Mouse (Mus musculus) liver, adult 2 months (tissue): ENCODE measurements around the gene Nfya. TPM values are rescaled to one million over a fixed set of nuclear protein-coding genes. Genes with fewer than 3 reads are reported as not detected.

Experiments used
- DNase-seq: peaks from one replicate; pipeline ENCODE4 v3.0.0-alpha.2; 2011; ENCODE audit warnings: low read depth, low spot score; ENCODE audit errors: extremely low read depth
- H3K27ac ChIP-seq: fragments of 200-500 bp; replicated peaks from 2 replicates; pipeline ENCODE4 v1.5.1; 2012; ENCODE audit warnings: low read depth, mild to moderate bottlenecking, control low read depth, inconsistent platforms, low read length; ENCODE audit not compliant: insufficient read depth
- H3K27me3 ChIP-seq: fragments of 200-500 bp; 2 replicates; pipeline ENCODE4 v1.6.1; 2012; ENCODE audit warnings: mild to moderate bottlenecking, moderate library complexity, low read length, inconsistent platforms; ENCODE audit not compliant: control insufficient read depth, insufficient read depth
- H3K36me3 ChIP-seq: fragments of 200-500 bp; 2 replicates; pipeline ENCODE4 v1.6.1; 2012; ENCODE audit warnings: low read length, inconsistent platforms; ENCODE audit not compliant: control insufficient read depth, insufficient read depth
- H3K4me1 ChIP-seq: fragments of 200-500 bp; 2 replicates; pipeline ENCODE4 v1.6.1; 2011; ENCODE audit warnings: low read length; ENCODE audit not compliant: control insufficient read depth, insufficient read depth
- H3K4me3 ChIP-seq: fragments of 200-500 bp; 2 replicates; pipeline ENCODE4 v1.5.1; 2011; ENCODE audit warnings: low read depth, mild to moderate bottlenecking, control low read depth, low read length, moderate library complexity; ENCODE audit not compliant: insufficient read depth
- H3K79me2 ChIP-seq: fragments of 200-500 bp; 2 replicates; pipeline ENCODE4 v1.6.1; 2012; ENCODE audit warnings: inconsistent platforms, mild to moderate bottlenecking, low read length, moderate library complexity; ENCODE audit not compliant: control insufficient read depth, insufficient read depth
- H3K9ac ChIP-seq: fragments of 200-500 bp; 2 replicates; pipeline ENCODE4 v1.6.1; 2012; ENCODE audit warnings: low read depth, mild to moderate bottlenecking, control low read depth, inconsistent platforms, low read length
- CTCF ChIP-seq: fragments of 200-500 bp; IDR thresholded peaks from 2 replicates; pipeline ENCODE4 v1.5.1; 2011; ENCODE audit warnings: low read depth, low read length, control low read depth
- POLR2A ChIP-seq: fragments of 200-500 bp; IDR thresholded peaks from 2 replicates; pipeline ENCODE4 v1.6.1; 2011; ENCODE audit warnings: low read length, control low read depth; ENCODE audit not compliant: insufficient read depth; ENCODE audit errors: extremely low read depth
- WGBS: fragments of 180-500 bp; shearing (Covaris S2); methylation state at CpG from one replicate; pipeline ENCODE4 v1.1.7; 2018; 5-methylcytosine and 5-hydroxymethylcytosine counted together
- polyA plus RNA-seq: library from polyadenylated mRNA; depleted of rRNA; stranded (reverse); fragments of >200 nt; gene quantifications from 2 replicates; pipeline ENCODE4 v1.2.3, GENCODE M21; 2012
- total RNA-seq: library from RNA; depleted of rRNA; stranded (reverse); fragments of >200 nt; gene quantifications from 2 replicates; pipeline ENCODE4 v1.2.3, GENCODE M21; 2014

The Nfya gene
- total and polyA plus RNA-seq, 2 experiments: 10.6 to 16.3 TPM

DNA sequence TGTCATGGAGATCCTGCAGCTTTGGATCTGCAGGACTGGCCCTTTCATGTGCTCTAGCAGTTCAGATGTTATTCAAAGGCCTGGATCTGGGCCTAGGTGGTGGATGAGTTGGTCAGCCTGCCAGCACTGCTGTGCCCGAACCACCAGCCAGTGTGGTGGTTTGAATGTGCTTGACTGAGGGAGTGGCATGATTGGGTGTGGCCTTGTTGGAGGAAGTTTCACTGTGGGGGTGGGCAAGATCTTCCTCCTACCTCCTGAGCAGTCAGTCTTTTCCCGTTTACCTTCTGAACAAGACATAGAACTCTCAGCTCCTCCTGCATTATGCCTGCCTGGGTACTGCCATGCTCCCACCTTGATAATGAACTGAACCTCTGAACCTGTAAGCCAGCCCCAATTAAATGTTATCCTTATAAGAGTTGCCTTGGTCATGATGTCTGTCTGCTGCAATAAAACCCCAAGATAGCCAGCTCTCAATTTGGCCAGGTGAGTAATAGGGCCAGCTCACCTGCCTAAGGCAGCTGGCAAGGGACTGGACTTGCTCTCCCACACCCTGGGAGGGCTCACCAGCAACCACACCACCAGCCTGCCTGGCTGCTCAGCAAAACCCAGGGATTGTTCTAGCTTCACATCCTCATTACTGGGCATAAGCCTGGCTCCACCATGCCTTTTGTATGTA, 23.8 kb downstream of the Nfya start:
- no peaks in the 10 kb centered on the region for H3K4me1 ChIP-seq
- no peak overlapping the region for H3K4me3 ChIP-seq
- no peak overlapping the region for H3K27ac ChIP-seq
- no peaks in the 10 kb centered on the region for H3K79me2 ChIP-seq
- no peaks in the 10 kb centered on the region for H3K27me3 ChIP-seq
- no peak overlapping the region for H3K9ac ChIP-seq
- 79% methylated on average over 2 of the region's 2 CpGs for whole genome bisulfite sequencing
- TF ChIP-seq POLR2A (no peak), CTCF (no peak)
- DNase-seq: no peak
- H3K36me3 ChIP-seq: peaks cover 35% of the 10 kb centered on the region

DNA sequence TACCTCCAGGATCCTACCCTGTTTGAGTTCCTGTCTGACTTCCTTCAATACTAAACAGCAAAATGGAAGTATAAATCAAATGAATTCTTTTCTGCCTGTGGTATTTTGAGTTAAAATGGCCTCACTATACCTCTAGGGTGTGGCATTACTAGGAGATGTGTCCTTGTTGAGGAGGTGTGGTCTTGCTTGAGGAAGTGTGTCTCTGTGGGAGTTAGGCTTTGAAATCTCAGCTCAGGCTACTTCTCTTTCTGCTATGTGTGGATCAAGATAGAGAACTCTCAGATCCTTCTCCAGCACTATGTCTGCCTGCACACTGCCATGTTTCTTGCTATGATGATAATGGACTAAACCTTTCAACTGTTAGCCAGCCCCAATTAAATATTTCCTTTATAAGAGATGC, 30.7 kb downstream of the Nfya start:
- Histone ChIP-seq H3K79me2 (no peaks in the 10 kb centered on the region), H3K36me3 (no peaks in the 10 kb centered on the region), H3K9ac (no peak overlapping the region), H3K27ac (no peak overlapping the region), H3K4me1 (no peaks in the 10 kb centered on the region), H3K4me3 (no peak overlapping the region), H3K27me3 (no peaks in the 10 kb centered on the region)
- TF ChIP-seq CTCF: no peak
- TF ChIP-seq POLR2A: no peak
- DNase-seq: no peak

DNA sequence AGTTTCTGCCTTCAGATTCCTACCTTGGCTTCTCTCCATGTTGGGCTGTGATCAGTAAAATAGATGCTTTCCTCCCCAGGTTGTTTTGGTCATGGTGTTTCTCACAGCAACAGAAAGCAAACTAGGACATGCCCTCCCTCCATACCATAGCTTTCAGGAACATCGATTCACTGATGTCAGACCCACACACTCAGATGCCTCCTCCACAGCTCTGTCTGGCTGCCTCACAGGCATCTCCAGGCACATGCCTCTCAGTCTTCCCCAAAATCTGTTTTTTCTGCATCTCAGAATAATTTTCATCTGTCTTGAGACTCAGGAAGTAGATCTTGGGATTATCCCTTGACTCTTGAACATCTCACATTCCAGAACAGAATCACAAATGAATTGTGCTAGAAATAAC, 33.6 kb downstream of the Nfya start:
- no peak overlapping the region for H3K9ac ChIP-seq
- no peak overlapping the region for H3K27ac ChIP-seq
- H3K36me3 ChIP-seq: no peaks in the 10 kb centered on the region
- no peaks in the 10 kb centered on the region for H3K4me1 ChIP-seq
- H3K4me3 ChIP-seq: no peak overlapping the region
- no peaks in the 10 kb centered on the region for H3K27me3 ChIP-seq
- no peaks in the 10 kb centered on the region for H3K79me2 ChIP-seq
- no peak for DNase-seq
- WGBS: 90% methylated on average over 1 of the region's 1 CpGs
- TF ChIP-seq POLR2A (no peak), CTCF (no peak)

- Histone ChIP-seq H3K79me2 (no peaks in the 10 kb centered on the region), H3K36me3 (no peaks in the 10 kb centered on the region), H3K27me3 (no peaks in the 10 kb centered on the region), H3K4me3 (no peak overlapping the region), H3K4me1 (no peaks in the 10 kb centered on the region), H3K27ac (no peak overlapping the region), H3K9ac (no peak overlapping the region)
- WGBS: 83% methylated on average over 8 of the region's 8 CpGs
- DNase-seq: no peak
- TF ChIP-seq CTCF (no peak), POLR2A (no peak)
Observed at GRCm38 (mm10) chr17:48372987-48373386, 36.7 kb downstream of the Nfya start.

DNA sequence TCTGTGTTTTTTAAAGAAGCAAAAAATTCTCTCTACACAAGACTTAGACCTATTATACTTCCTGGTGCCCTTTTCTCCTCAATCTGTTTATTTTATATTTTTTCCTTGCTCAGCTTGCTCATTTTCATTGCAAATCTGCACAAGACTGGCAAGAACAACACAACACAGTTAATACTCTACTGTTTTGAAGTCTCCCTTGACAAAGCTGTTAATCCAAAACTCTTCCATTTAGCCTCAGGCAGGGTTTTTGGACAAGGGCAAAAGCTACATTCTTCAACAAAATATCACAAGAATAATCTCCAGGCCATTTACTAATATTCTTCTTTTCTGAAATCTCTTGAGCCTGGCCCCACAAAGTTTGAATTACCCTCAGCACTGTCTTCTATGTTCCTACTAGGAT, 38.1 kb downstream of the Nfya start:
- no peak overlapping the region for H3K27ac ChIP-seq
- no peaks in the 10 kb centered on the region for H3K79me2 ChIP-seq
- no peak for DNase-seq
- TF ChIP-seq CTCF (no peak), POLR2A (no peak)
- H3K4me1 ChIP-seq: no peaks in the 10 kb centered on the region
- no peak overlapping the region for H3K4me3 ChIP-seq
- no peaks in the 10 kb centered on the region for H3K36me3 ChIP-seq
- no peak overlapping the region for H3K9ac ChIP-seq
- H3K27me3 ChIP-seq: no peaks in the 10 kb centered on the region

DNA sequence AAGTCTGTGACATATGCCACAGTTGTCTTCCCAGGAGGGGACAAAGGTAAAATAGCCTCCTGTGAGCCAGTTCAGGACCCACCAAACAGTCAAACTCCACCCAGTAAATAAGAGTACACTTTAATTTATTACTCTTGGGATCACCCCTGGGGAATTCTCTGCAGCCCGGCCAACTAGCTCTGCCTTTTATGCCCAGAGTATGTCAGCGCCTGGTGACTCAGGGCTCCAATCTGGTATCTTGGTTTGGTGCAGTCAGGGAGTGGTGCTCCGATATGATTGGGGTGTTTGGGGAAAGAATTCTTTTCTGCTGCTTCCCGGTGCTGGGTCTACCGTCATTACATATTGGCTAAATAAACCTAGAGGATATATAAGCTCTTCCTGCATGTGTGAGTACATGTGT, 42.9 kb downstream of the Nfya start:
- WGBS: 91% methylated on average over 5 of the region's 5 CpGs
- no peak for DNase-seq
- no peaks in the 10 kb centered on the region for H3K27me3 ChIP-seq
- H3K36me3 ChIP-seq: no peaks in the 10 kb centered on the region
- H3K9ac ChIP-seq: no peak overlapping the region
- H3K27ac ChIP-seq: no peak overlapping the region
- H3K4me3 ChIP-seq: no peak overlapping the region
- H3K79me2 ChIP-seq: no peaks in the 10 kb centered on the region
- no peak for TF ChIP-seq CTCF
- no peak for TF ChIP-seq POLR2A
- no peaks in the 10 kb centered on the region for H3K4me1 ChIP-seq
